ENCODE assay signal across 9 mouse cellular contexts in the genomic region with DNA sequence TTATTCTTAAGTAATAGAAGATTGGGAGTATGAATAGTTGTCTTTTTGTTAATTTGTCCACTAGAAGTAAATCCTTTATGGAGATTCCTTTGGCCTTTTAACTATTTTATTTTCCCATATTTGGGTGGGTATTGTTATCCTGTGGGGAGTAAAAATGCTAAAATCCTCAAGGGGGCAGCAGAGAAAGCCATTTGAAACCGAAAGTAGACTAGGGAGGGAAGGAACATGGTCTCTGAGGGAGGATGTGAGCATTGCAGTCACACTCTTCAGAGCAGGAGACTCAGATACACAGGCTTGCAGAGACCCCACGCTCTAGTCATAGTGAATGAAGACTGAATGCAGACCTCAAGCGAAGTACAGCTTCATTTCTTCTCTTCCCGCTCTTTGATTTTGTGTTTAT. TPM values are rescaled to one million over a fixed set of nuclear protein-coding genes. Genes with fewer than 3 reads are reported as not detected.
A peak's percentile ranks its signal among the peaks of the same experiment; 100 is the strongest.
DNase-seq lines count a peak whose midpoint lies in the region; ATAC-seq and TF ChIP-seq lines count a peak whose summit lies in the region.
"Had no signal": no experiment of that assay in that cellular context is flagged by ENCODE, and none has a peak within 500 bp of the region (broad histone marks: within the 10 kb centered on the region; RNA-seq: fewer than 3 reads in every experiment).

No protein-coding gene starts in this region.

- DNase-seq in hindbrain, embryonic 11.5 days (ENCODE audit: low spot score), result peak; percentile 71
- DNase-seq in MN1 (ENCODE audit: low spot score), result peak; percentile 64
- DNase-seq in embryo, embryonic 9.5 days (ENCODE audit: extremely low spot score), result peak; percentile 42
- peak; percentile 89 for DNase-seq in induced T-regulatory cell, adult 2 months (ENCODE audit: low read depth)
- peak; percentile 31 to 44 for DNase-seq in left cerebral cortex, adult 2 months (ENCODE audit: extremely low spot score in 1 of 2, low spot score in 2 of 2)
- peak; percentile 29 for DNase-seq in telencephalon, adult 2 months (ENCODE audit: low read depth, low spot score)

- H3K4me3 ChIP-seq in hindbrain, embryonic 11.5 days (ENCODE audit: low read depth, low read length), result no peak overlapping the region
- H3K4me3 ChIP-seq in hindbrain, embryonic 12.5 days, result no peak overlapping the region
- no peak overlapping the region for H3K4me3 ChIP-seq in left cerebral cortex, adult 2 months
- H3K4me3 ChIP-seq in midbrain, embryonic 13.5 days (replicated peaks), result no peak overlapping the region
- H3K4me3 ChIP-seq: embryonic facial prominence, embryonic 12.5 days had no signal

- no peak overlapping the region for H3K27ac ChIP-seq in hindbrain, embryonic 11.5 days (ENCODE audit: low read depth, low read length)
- no peak overlapping the region for H3K27ac ChIP-seq in hindbrain, embryonic 12.5 days
- H3K27ac ChIP-seq in left cerebral cortex, adult 2 months, result no peak overlapping the region
- no peak overlapping the region for H3K27ac ChIP-seq in midbrain, embryonic 13.5 days
- H3K27ac ChIP-seq: embryonic facial prominence, embryonic 12.5 days had no signal

- no peaks in the 10 kb centered on the region for H3K4me1 ChIP-seq in hindbrain, embryonic 11.5 days (replicated peaks; ENCODE audit: control insufficient read depth, insufficient read depth, low read length)
- no peaks in the 10 kb centered on the region for H3K4me1 ChIP-seq in hindbrain, embryonic 12.5 days
- no peaks in the 10 kb centered on the region for H3K4me1 ChIP-seq in midbrain, embryonic 13.5 days (replicated peaks)
- H3K4me1 ChIP-seq: embryonic facial prominence, embryonic 12.5 days had no signal

- ATAC-seq in hindbrain, embryonic 11.5 days (ENCODE audit: low FRiP score), result peak; percentile 69; the same call in 1 of the 2 replicates
- ATAC-seq in hindbrain, embryonic 12.5 days (ENCODE audit: low FRiP score), result no peak
- peak; percentile 70 for ATAC-seq in midbrain, embryonic 13.5 days

- no peaks in the 10 kb centered on the region for H3K27me3 ChIP-seq in hindbrain, embryonic 11.5 days (ENCODE audit: control insufficient read depth, insufficient read depth, low read length)
- H3K27me3 ChIP-seq in hindbrain, embryonic 12.5 days, result no peaks in the 10 kb centered on the region
- no peaks in the 10 kb centered on the region for H3K27me3 ChIP-seq in midbrain, embryonic 13.5 days
- H3K27me3 ChIP-seq: embryonic facial prominence, embryonic 12.5 days had no signal

- no peak overlapping the region for H3K4me2 ChIP-seq in hindbrain, embryonic 11.5 days (replicated peaks; ENCODE audit: low read depth, low read length)
- no peak overlapping the region for H3K4me2 ChIP-seq in hindbrain, embryonic 12.5 days (replicated peaks)
- H3K4me2 ChIP-seq in midbrain, embryonic 13.5 days (replicated peaks), result no peak overlapping the region
- H3K4me2 ChIP-seq: embryonic facial prominence, embryonic 12.5 days had no signal

- no peaks in the 10 kb centered on the region for H3K9me3 ChIP-seq in hindbrain, embryonic 11.5 days (ENCODE audit: control insufficient read depth, low read length)
- no peaks in the 10 kb centered on the region for H3K9me3 ChIP-seq in hindbrain, embryonic 12.5 days (replicated peaks)
- no peaks in the 10 kb centered on the region for H3K9me3 ChIP-seq in midbrain, embryonic 13.5 days
- H3K9me3 ChIP-seq: embryonic facial prominence, embryonic 12.5 days had no signal

- no peak overlapping the region for H3K9ac ChIP-seq in hindbrain, embryonic 11.5 days (ENCODE audit: low read depth, low read length)
- H3K9ac ChIP-seq in hindbrain, embryonic 12.5 days, result no peak overlapping the region
- H3K9ac ChIP-seq in midbrain, embryonic 13.5 days (replicated peaks), result no peak overlapping the region
- H3K9ac ChIP-seq: embryonic facial prominence, embryonic 12.5 days had no signal

- no peaks in the 10 kb centered on the region for H3K36me3 ChIP-seq in hindbrain, embryonic 11.5 days (ENCODE audit: control insufficient read depth, insufficient read depth, low read length)
- peaks cover 24% of the 10 kb centered on the region; the same call in 1 of the 2 replicates for H3K36me3 ChIP-seq in hindbrain, embryonic 12.5 days
- H3K36me3 ChIP-seq in midbrain, embryonic 13.5 days, result peaks cover 6% of the 10 kb centered on the region

- intact Hi-C loops in left cerebral cortex, adult 2 months (cut with DNase I), result loop anchor here (2.0 kb wide), 2 partner anchors 190 to 376 kb away; no protein-coding TSS in a partner anchor

- 64% methylated on average over 4 of the region's 4 CpGs for WGBS in hindbrain, embryonic 11.5 days
- WGBS in hindbrain, embryonic 12.5 days, result 61% methylated on average over 4 of the region's 4 CpGs
- WGBS in midbrain, embryonic 13.5 days, result 63% methylated on average over 4 of the region's 4 CpGs

- TF ChIP-seq CTCF in left cerebral cortex, adult 2 months (IDR thresholded peaks at IDR 0.05), result peak; percentile 74

RNA-seq across cellular contexts. Expression of a gene that starts 19.3 kb away (rescaled TPM):
- 9.5 and 12.6 TPM in 2 replicates for polyA plus RNA-seq in hindbrain, embryonic 11.5 days (2014; fragmentation: Nextera tagmentation; extraction: Ambion mirVana)
- polyA plus RNA-seq in hindbrain, embryonic 12.5 days (2016; fragmentation: Nextera tagmentation; extraction: Ambion mirVana), result 9.7 and 10.8 TPM in 2 replicates
- 1 to 10 TPM; 2.6 to 3.5 TPM for total RNA-seq in left cerebral cortex, adult 2 months (2021)
- polyA plus RNA-seq in midbrain, embryonic 13.5 days (2015; fragmentation: Nextera tagmentation; extraction: Ambion mirVana), result 6.3 and 7.0 TPM in 2 replicates

RNA-seq across cellular contexts. Expression of a gene that starts 19.4 kb away (rescaled TPM):
- polyA plus RNA-seq in hindbrain, embryonic 11.5 days (2014; fragmentation: Nextera tagmentation; extraction: Ambion mirVana), result 66.1 and 75.9 TPM in 2 replicates
- polyA plus RNA-seq in hindbrain, embryonic 12.5 days (2016; fragmentation: Nextera tagmentation; extraction: Ambion mirVana), result 49.8 and 55.6 TPM in 2 replicates
- total RNA-seq in left cerebral cortex, adult 2 months (2021), result 10 to 100 TPM; 16.8 to 19.2 TPM
- polyA plus RNA-seq in midbrain, embryonic 13.5 days (2015; fragmentation: Nextera tagmentation; extraction: Ambion mirVana), result 45.0 and 50.4 TPM in 2 replicates

Comparison
In these comparisons a context has a peak if more than half of its experiments do, and no peak if none do; other contexts are left out.
1. DNase-seq: peak in every context shown above with its lines; median percentile 89 in induced T-regulatory cell, adult 2 months; 71 in hindbrain, embryonic 11.5 days; 64 in MN1; 42 in embryo, embryonic 9.5 days; 38 in left cerebral cortex, adult 2 months; 29 in telencephalon, adult 2 months.